Mouse (Mus musculus) MN1 (cell line): ENCODE measurements around the gene St6galnac5.
A peak's percentile ranks its signal among the peaks of the same experiment; 100 is the strongest.

Source experiments
- DNase-seq: peaks from one replicate; pipeline ENCODE4 v3.0.0-alpha.2; 2016; ENCODE audit warnings: low spot score

The St6galnac5 gene

DNA sequence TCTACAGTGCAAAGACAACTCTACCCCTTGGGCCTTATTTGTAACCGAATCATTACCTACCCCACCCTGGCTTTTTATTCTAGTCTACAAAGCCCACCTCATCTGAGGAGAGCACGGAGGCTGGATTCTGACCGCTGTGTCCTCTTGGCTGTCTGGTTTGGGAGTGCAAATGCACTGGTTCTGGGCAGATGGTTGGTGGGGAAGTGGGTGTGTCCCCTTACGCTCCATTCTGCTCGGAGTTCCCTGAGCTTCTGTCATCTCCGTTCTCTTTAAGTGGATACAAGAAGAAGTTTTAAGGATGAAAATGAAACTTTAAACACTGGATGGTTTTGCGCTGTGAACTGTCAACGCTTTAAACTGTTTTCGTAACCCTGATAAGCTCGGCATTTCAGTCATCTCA lies 68.9 kb downstream of the St6galnac5 start:
- DNase-seq = no peak

DNA sequence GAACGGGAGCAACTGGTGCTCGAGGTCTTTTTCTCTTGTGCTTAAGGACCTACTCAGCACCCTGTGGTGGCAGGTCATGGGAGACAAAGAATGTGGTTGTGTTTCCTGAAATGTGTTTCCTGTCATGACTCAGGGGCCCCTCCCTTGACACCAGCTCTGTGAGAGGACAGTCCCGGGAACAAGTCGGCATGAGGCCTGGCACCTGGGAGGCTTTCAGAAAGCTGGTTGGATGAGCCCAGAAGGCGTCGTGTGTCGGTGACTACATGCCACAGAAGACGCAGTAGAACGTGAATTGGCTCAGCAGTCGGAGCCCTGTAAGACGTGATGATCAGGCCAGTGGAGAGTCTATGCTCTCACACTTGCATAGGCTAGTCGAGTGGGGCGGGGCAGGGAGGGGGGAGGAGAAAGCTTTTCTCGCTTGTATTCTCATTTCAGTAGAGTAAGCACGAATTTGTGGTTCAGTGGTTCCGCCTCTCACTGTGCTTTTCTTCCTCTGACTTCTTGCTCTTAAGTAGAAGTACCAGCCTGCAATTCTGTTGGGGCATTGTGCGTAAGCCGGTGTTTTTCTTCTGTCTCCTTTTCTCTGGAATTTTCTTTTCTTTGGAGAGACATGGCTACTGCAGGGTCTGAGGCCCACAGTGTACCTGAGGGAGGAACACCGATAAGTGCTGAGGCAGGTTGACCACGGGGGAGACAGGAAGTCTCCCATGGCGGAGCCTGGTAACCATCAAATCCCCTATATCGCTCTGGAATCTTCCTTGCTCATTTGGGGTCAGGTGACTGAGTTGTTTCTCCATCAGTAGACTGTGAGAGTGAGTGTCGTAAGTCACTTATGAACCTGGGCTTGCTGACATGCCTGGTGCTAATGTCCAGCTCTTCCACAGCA lies 69.6 kb downstream of the St6galnac5 start:
- DNase-seq = no peak

GRCm38 (mm10) chr3:152911578-152911977 lies 70.5 kb downstream of the St6galnac5 start:
- DNase-seq = no peak

GRCm38 (mm10) chr3:152907683-152908082 lies 74.4 kb downstream of the St6galnac5 start:
- no peak for DNase-seq

DNA sequence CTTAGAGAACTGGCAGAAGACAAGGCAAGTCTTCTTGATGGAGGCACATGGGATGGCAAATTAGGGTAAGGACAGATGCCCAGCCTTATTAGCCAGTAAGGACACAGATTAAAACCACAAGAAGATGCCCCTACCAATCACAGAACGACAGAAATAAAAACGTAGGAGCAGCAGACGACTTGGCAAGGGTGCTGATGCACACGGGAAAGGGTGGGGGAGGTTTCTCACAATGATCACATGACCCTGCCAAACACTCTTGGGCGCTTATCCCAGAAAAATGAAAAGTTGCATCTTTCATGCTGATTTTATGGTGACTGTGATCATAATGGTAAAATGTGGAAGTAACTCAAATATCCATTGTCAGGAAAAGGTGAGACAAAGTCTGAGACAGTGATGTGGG lies 75.0 kb downstream of the St6galnac5 start:
- no peak for DNase-seq

DNA sequence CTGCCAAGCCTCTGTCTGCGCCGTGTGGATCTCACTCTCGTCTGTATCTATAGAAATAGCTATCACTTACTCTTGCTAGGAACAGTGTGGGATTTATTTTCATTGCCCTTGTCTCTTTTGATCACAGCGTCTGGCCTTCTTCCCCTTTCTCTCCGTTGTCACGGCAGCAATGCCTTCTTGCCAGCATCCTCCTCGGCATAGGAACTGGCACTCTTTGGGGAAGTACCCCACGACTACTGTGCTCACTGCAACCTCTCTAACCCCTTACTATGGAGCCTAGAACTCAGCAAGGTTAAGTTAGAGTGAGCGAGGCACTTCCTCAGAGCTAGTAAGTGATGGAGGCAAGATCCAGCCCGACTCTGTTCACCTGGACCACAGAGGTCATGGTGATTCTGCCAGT lies 76.2 kb downstream of the St6galnac5 start:
- no peak for DNase-seq

DNA sequence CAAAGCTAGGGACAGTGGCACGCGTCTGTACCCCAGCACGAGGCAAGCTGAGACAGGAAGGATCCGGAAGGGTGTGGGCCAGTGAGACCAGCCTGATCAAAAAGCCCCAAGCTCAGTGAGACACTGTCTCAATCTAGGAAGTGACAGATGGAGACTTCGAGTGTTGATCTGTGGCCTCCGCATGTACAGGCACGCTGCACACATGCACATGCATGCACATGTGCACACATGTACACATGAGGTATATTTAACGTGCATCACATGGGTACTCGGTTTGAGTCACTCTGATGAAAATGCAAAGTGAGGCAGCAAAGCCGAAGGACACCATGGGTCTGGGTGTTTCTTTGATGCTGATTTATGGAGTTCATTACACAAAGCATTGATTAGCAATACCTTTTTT lies 77.0 kb downstream of the St6galnac5 start:
- no peak for DNase-seq

GRCm38 (mm10) chr3:152898906-152899305 lies 83.1 kb downstream of the St6galnac5 start:
- DNase-seq = no peak

DNA sequence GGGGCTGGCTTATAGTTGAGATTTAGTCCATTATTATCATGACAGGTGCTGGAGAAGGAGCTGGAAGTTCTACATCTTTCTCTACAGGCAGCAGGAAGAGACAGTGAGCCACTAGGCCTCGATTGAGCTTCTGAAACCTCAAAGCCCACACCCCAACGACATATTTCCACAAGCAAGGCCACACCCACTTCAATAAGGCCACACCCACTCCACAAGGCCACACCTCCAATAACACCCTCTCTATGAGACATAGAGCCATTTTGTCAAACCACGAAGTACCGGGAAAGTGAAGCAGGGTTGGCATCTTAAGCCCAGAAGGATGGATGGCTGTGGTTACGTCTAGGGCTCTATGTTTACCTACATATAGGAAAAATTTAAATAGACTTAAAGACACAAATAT lies 84.8 kb downstream of the St6galnac5 start:
- no peak for DNase-seq

DNA sequence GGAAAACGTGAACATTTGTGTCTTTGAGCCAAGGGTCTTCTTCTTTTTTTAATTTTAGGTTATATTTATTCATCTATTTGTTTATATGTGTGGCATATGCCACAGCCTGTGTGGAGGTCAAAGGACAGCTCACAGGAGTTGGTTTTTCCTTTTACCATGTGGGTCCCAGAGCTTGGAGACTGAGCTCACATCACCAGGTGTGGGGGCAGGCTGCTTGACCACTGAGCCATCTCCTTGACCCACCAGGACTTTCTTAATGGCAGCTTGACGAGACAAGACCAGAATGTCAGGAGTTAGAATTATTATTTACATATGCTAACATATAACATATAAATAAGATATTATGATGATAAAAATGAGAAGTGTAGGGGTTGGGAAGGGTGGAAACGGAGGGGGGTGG lies 85.9 kb downstream of the St6galnac5 start:
- DNase-seq = no peak

GRCm38 (mm10) chr3:152894935-152895334 lies 87.1 kb downstream of the St6galnac5 start:
- DNase-seq = no peak

- no peak for DNase-seq
Measured at GRCm38 (mm10) chr3:152888116-152888515, 93.9 kb downstream of the St6galnac5 start.

DNA sequence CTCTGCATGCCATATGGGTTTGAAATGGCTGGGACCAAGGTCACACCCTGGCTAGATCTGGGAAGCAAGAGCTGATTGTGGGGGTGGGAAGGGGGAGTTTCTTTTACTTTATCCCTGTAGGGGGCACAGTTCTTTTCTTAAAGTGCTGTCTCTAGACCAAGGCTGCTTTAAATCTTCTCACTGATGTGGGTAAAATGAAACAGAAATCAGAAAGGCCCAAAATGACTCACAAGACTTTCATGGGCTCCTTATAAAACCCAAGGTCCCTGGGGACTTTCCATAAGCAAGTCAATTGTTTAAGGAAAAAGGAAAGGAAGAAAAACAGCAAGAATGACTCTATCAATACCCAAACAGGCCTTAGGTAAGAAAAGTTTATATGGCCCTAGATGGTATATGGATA lies 95.3 kb downstream of the St6galnac5 start:
- peak; percentile 20 for DNase-seq

- no peak for DNase-seq
Measured at GRCm38 (mm10) chr3:152883556-152883955, 98.5 kb downstream of the St6galnac5 start.

DNA sequence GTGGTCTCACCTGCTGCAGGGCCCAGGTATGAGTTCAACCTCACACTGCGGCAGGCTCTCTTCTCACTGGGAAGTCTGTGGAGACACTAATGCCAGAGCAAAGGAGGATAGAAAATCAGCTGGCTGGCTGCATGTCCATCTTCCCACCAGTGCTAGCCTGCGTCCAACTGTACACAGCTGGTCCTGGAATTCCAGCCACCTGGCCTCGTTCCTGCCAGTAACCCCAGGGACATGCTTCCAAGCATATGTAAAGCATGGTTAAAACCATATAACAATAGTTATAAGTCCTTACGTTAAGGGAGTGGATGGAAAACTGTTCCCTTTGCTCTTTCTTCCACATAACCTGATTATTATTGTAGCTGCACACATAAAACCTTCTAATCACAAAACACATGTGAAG lies 100.3 kb downstream of the St6galnac5 start:
- no peak for DNase-seq

DNA sequence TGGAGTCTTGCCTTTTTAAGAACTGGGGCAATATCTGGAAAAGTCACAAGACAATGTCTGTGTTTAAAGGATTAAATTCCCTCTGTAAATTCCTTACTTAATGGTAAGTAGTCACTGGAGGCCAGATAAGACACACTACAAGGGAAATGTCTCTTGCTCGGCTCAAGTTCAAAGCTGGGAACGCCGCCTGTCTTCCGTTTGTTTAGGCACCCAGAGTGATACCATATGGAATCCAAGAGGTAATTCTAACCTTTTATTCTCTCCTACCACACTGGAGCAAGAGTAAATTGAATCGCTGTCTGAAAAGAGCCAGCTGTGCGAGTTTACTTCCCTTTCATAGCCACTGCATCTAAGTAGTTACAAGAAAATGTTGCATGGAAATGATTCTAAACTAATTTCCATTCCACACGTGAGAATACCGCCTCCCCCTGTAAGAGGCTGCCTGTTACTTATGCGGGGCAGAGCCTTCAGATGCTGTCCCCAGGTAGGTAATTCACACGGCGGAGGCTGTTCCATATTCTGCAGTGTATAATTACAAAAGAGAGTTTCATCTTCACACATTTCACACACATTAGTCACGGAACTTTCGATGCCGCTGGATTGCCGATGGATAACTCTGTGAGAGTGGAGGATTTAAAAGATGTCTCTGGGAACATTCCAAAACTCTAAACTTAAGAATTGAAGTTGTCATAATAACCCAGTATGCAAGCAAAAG lies 101.8 kb downstream of the St6galnac5 start:
- no peak for DNase-seq

DNA sequence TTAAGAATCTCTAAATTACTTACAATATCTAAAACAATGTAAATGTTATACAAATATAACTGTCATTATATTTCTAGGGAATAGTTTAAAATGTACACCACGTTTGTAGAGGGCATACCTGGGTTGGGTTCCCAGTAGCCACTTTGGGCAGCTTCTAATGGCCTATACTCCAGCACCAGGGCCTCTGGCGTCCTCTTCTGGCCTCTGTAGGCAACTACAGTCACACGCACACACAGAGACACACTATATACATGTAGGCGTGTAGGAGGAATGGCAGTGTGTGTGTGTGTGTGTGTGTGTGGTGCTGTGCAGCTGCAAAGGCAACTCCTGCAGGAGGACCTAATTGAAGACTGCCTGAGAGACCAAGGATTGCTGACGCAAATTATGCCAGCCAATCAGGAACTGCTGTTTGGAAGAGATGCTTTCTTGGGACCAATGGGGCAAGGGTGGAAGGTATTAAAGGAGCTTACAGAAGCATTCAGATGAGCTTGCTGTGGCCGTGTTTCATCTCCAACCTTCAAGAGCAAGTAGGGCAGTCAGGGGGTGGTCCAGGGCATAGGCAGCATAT lies 106.2 kb downstream of the St6galnac5 start:
- no peak for DNase-seq

DNA sequence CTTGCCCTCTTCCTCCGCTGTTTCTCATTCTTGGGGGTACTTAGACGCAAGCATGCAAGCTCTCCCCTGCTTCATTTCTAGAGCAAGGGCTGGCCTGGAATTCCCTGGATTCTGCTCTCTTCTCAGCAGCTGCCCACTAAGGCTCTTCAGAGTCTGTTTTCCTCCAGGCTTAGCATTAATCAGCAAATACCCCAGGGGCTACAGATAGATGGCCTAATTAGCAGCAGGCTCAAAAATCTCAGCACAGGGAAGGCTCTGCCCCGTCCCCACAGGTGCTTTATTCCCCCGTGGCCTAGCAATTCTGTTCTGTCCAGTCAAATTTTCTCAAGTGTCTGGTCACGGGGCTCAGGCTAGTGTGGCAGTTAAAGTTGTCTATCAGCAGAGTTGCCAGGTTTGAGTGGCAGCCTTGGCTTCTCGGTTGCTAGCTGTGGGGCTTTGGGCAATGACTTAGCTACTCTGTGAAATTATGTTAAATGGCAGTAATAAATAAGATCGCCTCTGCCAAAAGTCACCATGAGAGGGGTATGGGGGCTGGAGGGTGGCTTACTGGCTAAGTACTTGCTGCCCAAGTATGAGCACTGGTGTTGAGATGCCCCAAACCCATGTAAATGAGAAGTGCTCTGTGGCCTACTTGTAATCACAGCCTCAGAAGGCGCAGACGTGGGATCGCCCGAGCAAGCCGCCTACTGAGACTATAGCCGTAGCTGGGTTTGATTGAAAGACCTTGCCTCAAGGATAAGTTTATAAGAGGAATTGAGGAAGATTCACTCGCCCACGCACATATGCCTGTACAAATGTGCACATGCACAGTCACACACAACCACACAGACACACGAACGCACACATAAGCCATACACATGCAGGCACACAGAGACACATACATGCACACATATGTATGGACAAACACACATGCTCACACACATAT lies 107.4 kb downstream of the St6galnac5 start:
- DNase-seq = peak; percentile 53

GRCm38 (mm10) chr3:152872596-152872995 lies 109.5 kb downstream of the St6galnac5 start:
- DNase-seq = peak; percentile 77

- DNase-seq = no peak
Measured at GRCm38 (mm10) chr3:152872054-152872453, 110.0 kb downstream of the St6galnac5 start.

- DNase-seq = no peak
Measured at GRCm38 (mm10) chr3:152867654-152868525, 114.2 kb downstream of the St6galnac5 start.
